16 mouse cellular contexts compared by ENCODE assay signal in the genomic region with DNA sequence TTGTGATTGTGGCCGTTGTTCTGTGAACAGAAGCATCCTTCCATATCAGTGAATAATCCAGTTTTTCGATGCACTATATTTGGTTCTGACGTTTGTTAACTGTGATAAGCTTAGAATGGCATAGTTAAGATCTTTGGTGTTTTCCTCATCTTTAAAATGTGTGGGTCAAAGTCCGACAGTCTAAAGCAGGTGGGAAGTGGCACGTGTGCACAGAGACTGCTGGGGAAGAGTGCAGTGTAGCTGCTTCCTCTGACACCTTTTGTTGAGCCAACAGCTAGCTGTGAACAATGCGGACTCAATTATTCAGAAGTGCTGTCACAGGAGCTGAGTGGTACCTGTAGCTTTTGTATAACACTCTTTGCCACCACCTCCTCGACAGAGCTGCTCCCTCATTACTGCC.
"Had no signal": no experiment of that assay in that cellular context is flagged by ENCODE, and none has a peak within 500 bp of the region (broad histone marks: within the 10 kb centered on the region; RNA-seq: fewer than 3 reads in every experiment).

No protein-coding gene starts in this region.

- H3K4me3 ChIP-seq: midbrain, embryonic 10.5 days; midbrain, embryonic 12.5 days; myocyte; neural tube, embryonic 13.5 days; neural tube, embryonic 15.5 days had no signal

- H3K4me2 ChIP-seq: lung, embryonic 14.5 days; midbrain, embryonic 12.5 days; neural tube, embryonic 13.5 days; neural tube, embryonic 15.5 days had no signal

- DNase-seq: lung, adult 18-20 months; lung, embryonic 14.5 days; lung, postnatal 10 days; lung, postnatal 4 days; midbrain, embryonic 14.5 days; right cerebral cortex, postnatal 14 days; spleen, adult 18-20 months; thymus, adult 18-20 months; thymus, postnatal 14 days; thymus, postnatal 36 days had no signal

- H3K9me3 ChIP-seq: midbrain, embryonic 10.5 days; midbrain, embryonic 12.5 days; neural tube, embryonic 13.5 days; neural tube, embryonic 15.5 days had no signal

- H3K4me1 ChIP-seq: midbrain, embryonic 10.5 days; midbrain, embryonic 12.5 days; neural tube, embryonic 13.5 days; neural tube, embryonic 15.5 days had no signal

- H3K27ac ChIP-seq: liver, embryonic 14.5 days; midbrain, embryonic 10.5 days; midbrain, embryonic 12.5 days; neural tube, embryonic 13.5 days; neural tube, embryonic 15.5 days had no signal

- H3K9ac ChIP-seq: liver, embryonic 14.5 days; lung, embryonic 14.5 days; midbrain, embryonic 12.5 days; neural tube, embryonic 13.5 days; neural tube, embryonic 15.5 days had no signal

- H3K27me3 ChIP-seq: midbrain, embryonic 12.5 days; neural tube, embryonic 13.5 days; neural tube, embryonic 15.5 days had no signal
